29 mouse cellular contexts compared by ENCODE assay signal in the genomic region with DNA sequence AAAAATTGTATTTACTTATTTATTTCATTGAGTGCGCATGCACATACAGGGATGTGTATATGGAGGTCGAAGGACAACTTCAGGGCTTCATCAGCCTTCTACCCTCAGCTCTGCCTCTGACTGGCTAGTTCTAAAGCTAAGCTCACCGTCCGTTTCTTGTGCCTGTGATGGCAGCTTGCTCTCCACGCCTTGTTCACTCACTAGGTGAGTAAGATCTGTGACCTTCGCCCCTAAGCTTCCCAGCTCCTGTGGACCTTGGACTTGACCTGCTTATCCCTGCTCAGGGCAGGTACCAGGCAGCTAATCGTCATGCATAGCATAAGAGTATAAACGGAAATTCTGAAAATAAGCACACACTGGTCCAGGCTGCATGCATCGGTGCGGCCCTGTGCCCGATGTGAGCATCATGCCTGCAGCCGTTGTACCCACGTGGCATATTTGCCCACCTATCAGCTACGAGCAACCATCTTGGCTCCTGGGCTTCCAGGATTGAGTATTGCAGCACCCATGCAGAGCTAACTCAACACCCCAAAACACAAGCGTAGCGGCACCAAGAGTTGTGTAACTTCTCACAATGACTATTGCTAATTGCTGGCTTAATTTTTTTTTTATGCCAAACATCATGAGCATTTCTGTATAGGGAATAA. TPM values are rescaled to one million over a fixed set of nuclear protein-coding genes. Genes with fewer than 3 reads are reported as not detected.
A peak's percentile ranks its signal among the peaks of the same experiment; 100 is the strongest.
DNase-seq lines count a peak whose midpoint lies in the region; ATAC-seq and TF ChIP-seq lines count a peak whose summit lies in the region.
"Had no signal": no experiment of that assay in that cellular context is flagged by ENCODE, and none has a peak within 500 bp of the region (broad histone marks: within the 10 kb centered on the region; RNA-seq: fewer than 3 reads in every experiment).

No protein-coding gene starts in this region.

- peak; percentile 80 for DNase-seq in kidney, adult 11 months
- DNase-seq in liver, postnatal 0 days: peak; percentile 41
- DNase-seq in left cerebral cortex, adult 18-20 months (ENCODE audit: low spot score in 2 of 2): no peak
- DNase-seq in hindbrain, embryonic 11.5 days (ENCODE audit: low spot score): no peak
- DNase-seq in lung, postnatal 10 days: no peak
- DNase-seq: adrenal gland, postnatal 14 days; cerebellum, adult 8-10 months; cerebellum, postnatal 36 days; embryo, embryonic 11 days; gastrocnemius, postnatal 36 days; heart, postnatal 4 days; lung, adult 2 months; thymus, postnatal 25 days had no signal

- ATAC-seq in kidney, embryonic 15.5 days (replicated peaks; ENCODE audit: low FRiP score): no peak
- peak; percentile 89 for ATAC-seq in intestine, embryonic 15.5 days
- ATAC-seq in kidney, embryonic 16.5 days (ENCODE audit: low FRiP score, low TSS enrichment): peak; percentile 30; the same call in 1 of the 2 replicates
- peak; percentile 75 for ATAC-seq in liver, postnatal 0 days
- no peak for ATAC-seq in hindbrain, embryonic 11.5 days (ENCODE audit: low FRiP score)
- ATAC-seq: CD4-positive, CD25-positive, alpha-beta regulatory T cell, adult 4 months; midbrain, embryonic 13.5 days had no signal

- no peaks in the 10 kb centered on the region for H3K9me3 ChIP-seq in kidney, embryonic 15.5 days (replicated peaks)
- H3K9me3 ChIP-seq in intestine, embryonic 15.5 days: no peaks in the 10 kb centered on the region
- H3K9me3 ChIP-seq in kidney, embryonic 16.5 days (ENCODE audit: low read length): no peaks in the 10 kb centered on the region
- H3K9me3 ChIP-seq in liver, postnatal 0 days (ENCODE audit: low read length): no peaks in the 10 kb centered on the region
- H3K9me3 ChIP-seq in hindbrain, embryonic 11.5 days (ENCODE audit: control insufficient read depth, low read length): no peaks in the 10 kb centered on the region
- H3K9me3 ChIP-seq: embryonic facial prominence, embryonic 13.5 days; forebrain, embryonic 12.5 days; heart, embryonic 15.5 days; hindbrain, embryonic 15.5 days; limb, embryonic 13.5 days; megakaryocyte, embryonic 14.5 days; midbrain, embryonic 13.5 days had no signal

- H3K27me3 ChIP-seq in kidney, embryonic 15.5 days: no peaks in the 10 kb centered on the region
- no peaks in the 10 kb centered on the region for H3K27me3 ChIP-seq in intestine, embryonic 15.5 days (replicated peaks)
- no peaks in the 10 kb centered on the region for H3K27me3 ChIP-seq in kidney, embryonic 16.5 days (ENCODE audit: insufficient read depth, low read length)
- H3K27me3 ChIP-seq in liver, postnatal 0 days (ENCODE audit: insufficient read depth, low read length): no peaks in the 10 kb centered on the region
- no peaks in the 10 kb centered on the region for H3K27me3 ChIP-seq in hindbrain, embryonic 11.5 days (ENCODE audit: control insufficient read depth, insufficient read depth, low read length)
- H3K27me3 ChIP-seq: embryonic facial prominence, embryonic 13.5 days; forebrain, embryonic 12.5 days; heart, embryonic 15.5 days; hindbrain, embryonic 15.5 days; limb, embryonic 13.5 days; megakaryocyte, embryonic 14.5 days; midbrain, embryonic 13.5 days had no signal

- H3K27ac ChIP-seq in kidney, embryonic 15.5 days: no peak overlapping the region
- H3K27ac ChIP-seq in intestine, embryonic 15.5 days: 0 out of 2 replicates have a peak overlapping the region, but pooled peaks have one; percentile 32
- no peak overlapping the region for H3K27ac ChIP-seq in kidney, embryonic 16.5 days (ENCODE audit: low read length)
- peak overlapping the region; percentile 50 for H3K27ac ChIP-seq in liver, postnatal 0 days (ENCODE audit: low read depth)
- H3K27ac ChIP-seq in hindbrain, embryonic 11.5 days (ENCODE audit: low read depth, low read length): no peak overlapping the region
- H3K27ac ChIP-seq: forebrain, embryonic 12.5 days; heart, embryonic 15.5 days; hindbrain, embryonic 15.5 days; limb, embryonic 13.5 days; midbrain, embryonic 13.5 days had no signal

- TF ChIP-seq CTCF in liver, postnatal 0 days (IDR thresholded peaks at IDR 0.05; ENCODE audit: low read depth): no peak

- no peak overlapping the region for H3K4me2 ChIP-seq in kidney, embryonic 15.5 days
- no peak overlapping the region; the same call in 1 of the 2 replicates for H3K4me2 ChIP-seq in intestine, embryonic 15.5 days (replicated peaks)
- H3K4me2 ChIP-seq in kidney, embryonic 16.5 days (replicated peaks; ENCODE audit: low read depth, low read length): no peak overlapping the region
- no peak overlapping the region for H3K4me2 ChIP-seq in liver, postnatal 0 days (ENCODE audit: low read depth, low read length)
- no peak overlapping the region for H3K4me2 ChIP-seq in hindbrain, embryonic 11.5 days (replicated peaks; ENCODE audit: low read depth, low read length)
- H3K4me2 ChIP-seq: embryonic facial prominence, embryonic 13.5 days; forebrain, embryonic 12.5 days; heart, embryonic 15.5 days; hindbrain, embryonic 15.5 days; limb, embryonic 13.5 days; midbrain, embryonic 13.5 days had no signal

- no peak overlapping the region for H3K9ac ChIP-seq in kidney, embryonic 15.5 days
- 0 out of 2 replicates have a peak overlapping the region, but pooled peaks have one; percentile 17 for H3K9ac ChIP-seq in intestine, embryonic 15.5 days
- no peak overlapping the region for H3K9ac ChIP-seq in kidney, embryonic 16.5 days (replicated peaks; ENCODE audit: low read length)
- no peak overlapping the region for H3K9ac ChIP-seq in liver, postnatal 0 days (replicated peaks)
- no peak overlapping the region for H3K9ac ChIP-seq in hindbrain, embryonic 11.5 days (ENCODE audit: low read depth, low read length)
- H3K9ac ChIP-seq: embryonic facial prominence, embryonic 13.5 days; forebrain, embryonic 12.5 days; heart, embryonic 15.5 days; hindbrain, embryonic 15.5 days; limb, embryonic 13.5 days; midbrain, embryonic 13.5 days had no signal

- H3K4me1 ChIP-seq in kidney, embryonic 15.5 days: peaks cover 7% of the 10 kb centered on the region
- H3K4me1 ChIP-seq in intestine, embryonic 15.5 days (replicated peaks): peaks cover 5% of the 10 kb centered on the region
- H3K4me1 ChIP-seq in kidney, embryonic 16.5 days (ENCODE audit: insufficient read depth, low read length): 0 out of 2 replicates have a peak, but pooled peaks cover 3% of the 10 kb centered on the region
- H3K4me1 ChIP-seq in liver, postnatal 0 days (ENCODE audit: insufficient read depth): peaks cover 6% of the 10 kb centered on the region; the same call in 1 of the 2 replicates
- no peaks in the 10 kb centered on the region for H3K4me1 ChIP-seq in hindbrain, embryonic 11.5 days (replicated peaks; ENCODE audit: control insufficient read depth, insufficient read depth, low read length)
- H3K4me1 ChIP-seq: hindbrain, embryonic 15.5 days; limb, embryonic 13.5 days had no signal

- peaks cover 36% of the 10 kb centered on the region for H3K36me3 ChIP-seq in kidney, embryonic 15.5 days
- 0 out of 2 replicates have a peak, but pooled peaks cover 5% of the 10 kb centered on the region for H3K36me3 ChIP-seq in intestine, embryonic 15.5 days
- H3K36me3 ChIP-seq in kidney, embryonic 16.5 days (ENCODE audit: insufficient read depth, low read length): peaks cover 12% of the 10 kb centered on the region
- H3K36me3 ChIP-seq in liver, postnatal 0 days (replicated peaks; ENCODE audit: insufficient read depth, low read length): peaks cover 40% of the 10 kb centered on the region
- H3K36me3 ChIP-seq in hindbrain, embryonic 11.5 days (ENCODE audit: control insufficient read depth, insufficient read depth, low read length): no peaks in the 10 kb centered on the region
- H3K36me3 ChIP-seq: heart, embryonic 15.5 days had no signal

- 91% methylated on average over 16 of the region's 16 CpGs for WGBS in kidney, embryonic 15.5 days
- 77% methylated on average over 16 of the region's 16 CpGs for WGBS in intestine, embryonic 15.5 days
- WGBS in kidney, embryonic 16.5 days: 87% methylated on average over 16 of the region's 16 CpGs
- WGBS in liver, postnatal 0 days (ENCODE audit: insufficient replicate concordance): 71% methylated on average over 16 of the region's 16 CpGs
- 92% methylated on average over 16 of the region's 16 CpGs for WGBS in hindbrain, embryonic 11.5 days

- no peak for TF ChIP-seq EP300 in liver, postnatal 0 days (IDR thresholded peaks at IDR 0.05; ENCODE audit: low read depth)

- H3K4me3 ChIP-seq in kidney, embryonic 15.5 days (replicated peaks): no peak overlapping the region
- no peak overlapping the region for H3K4me3 ChIP-seq in intestine, embryonic 15.5 days (replicated peaks)
- H3K4me3 ChIP-seq in kidney, embryonic 16.5 days (ENCODE audit: low read length): no peak overlapping the region
- H3K4me3 ChIP-seq in liver, postnatal 0 days (ENCODE audit: low read depth, low read length): no peak overlapping the region
- no peak overlapping the region for H3K4me3 ChIP-seq in hindbrain, embryonic 11.5 days (ENCODE audit: low read depth, low read length)
- H3K4me3 ChIP-seq: embryonic facial prominence, embryonic 13.5 days; erythroblast, embryonic 14.5 days; forebrain, embryonic 12.5 days; heart, embryonic 15.5 days; hindbrain, embryonic 15.5 days; limb, embryonic 13.5 days; megakaryocyte, embryonic 14.5 days; midbrain, embryonic 13.5 days had no signal

RNA-seq across cellular contexts. Expression of gene Mapkapk5, which starts 20.5 kb away (rescaled TPM):
- polyA plus RNA-seq in kidney, embryonic 15.5 days (2015; fragmentation: Nextera tagmentation; extraction: Ambion mirVana): 42.8 and 48.0 TPM in 2 replicates
- polyA plus RNA-seq in intestine, embryonic 15.5 days (2015; fragmentation: Nextera tagmentation; extraction: Ambion mirVana): 45.5 and 50.7 TPM in 2 replicates
- polyA plus RNA-seq in kidney, embryonic 16.5 days (2015; fragmentation: Nextera tagmentation; extraction: Ambion mirVana): 50.6 and 51.2 TPM in 2 replicates
- 15.5 and 18.1 TPM in 2 replicates for polyA plus RNA-seq in liver, postnatal 0 days (2015; fragmentation: Nextera tagmentation; extraction: Ambion mirVana)
- 10 to 100 TPM; 64.6 to 71.1 TPM for total RNA-seq in left cerebral cortex, adult 18-20 months (2021)
- polyA plus RNA-seq in hindbrain, embryonic 11.5 days (2014; fragmentation: Nextera tagmentation; extraction: Ambion mirVana): 61.8 and 66.5 TPM in 2 replicates

RNA-seq across cellular contexts. Expression of gene Adam1a, which starts 20.9 kb away (rescaled TPM):
- 1.4 and 1.9 TPM in 2 replicates for polyA plus RNA-seq in kidney, embryonic 15.5 days (2015; fragmentation: Nextera tagmentation; extraction: Ambion mirVana)
- polyA plus RNA-seq in intestine, embryonic 15.5 days (2015; fragmentation: Nextera tagmentation; extraction: Ambion mirVana): 0.77 and 1.2 TPM in 2 replicates
- 1.2 and 1.5 TPM in 2 replicates for polyA plus RNA-seq in kidney, embryonic 16.5 days (2015; fragmentation: Nextera tagmentation; extraction: Ambion mirVana)
- polyA plus RNA-seq in liver, postnatal 0 days (2015; fragmentation: Nextera tagmentation; extraction: Ambion mirVana): 0.15 and 0.25 TPM in 2 replicates
- 10 to 100 TPM; 11.6 to 11.8 TPM for total RNA-seq in left cerebral cortex, adult 18-20 months (2021)
- polyA plus RNA-seq in hindbrain, embryonic 11.5 days (2014; fragmentation: Nextera tagmentation; extraction: Ambion mirVana): 2.1 and 3.8 TPM in 2 replicates

RNA-seq across cellular contexts. Expression of gene Gm42878, which starts 20.9 kb away (rescaled TPM):
- polyA plus RNA-seq in kidney, embryonic 15.5 days (2015; fragmentation: Nextera tagmentation; extraction: Ambion mirVana): not detected in 2 replicates
- polyA plus RNA-seq in intestine, embryonic 15.5 days (2015; fragmentation: Nextera tagmentation; extraction: Ambion mirVana): not detected in 2 replicates
- polyA plus RNA-seq in kidney, embryonic 16.5 days (2015; fragmentation: Nextera tagmentation; extraction: Ambion mirVana): 0.42 TPM in 1 of 2 replicates, not detected in the other
- polyA plus RNA-seq in liver, postnatal 0 days (2015; fragmentation: Nextera tagmentation; extraction: Ambion mirVana): not detected in 2 replicates
- total RNA-seq in left cerebral cortex, adult 18-20 months (2021): not detected
- polyA plus RNA-seq in hindbrain, embryonic 11.5 days (2014; fragmentation: Nextera tagmentation; extraction: Ambion mirVana): not detected in 2 replicates
- total RNA-seq: adrenal gland, postnatal 14 days; gastrocnemius, postnatal 36 days; heart, postnatal 4 days; layer of hippocampus, postnatal 25 days; left cerebral cortex, postnatal 10 days had no signal
- polyA plus RNA-seq: CD4-positive, CD25-positive, alpha-beta regulatory T cell, adult 4 months; embryonic facial prominence, embryonic 13.5 days; erythroblast, embryonic 14.5 days; forebrain, embryonic 12.5 days; heart, embryonic 15.5 days; hindbrain, embryonic 15.5 days; limb, embryonic 13.5 days; midbrain, embryonic 13.5 days; neural tube, embryonic 11.5 days; spleen, adult 2 months had no signal

RNA-seq across cellular contexts. Expression of gene Aldh2, which starts 27.5 kb away (rescaled TPM):
- polyA plus RNA-seq in kidney, embryonic 15.5 days (2015; fragmentation: Nextera tagmentation; extraction: Ambion mirVana): 197 and 222 TPM in 2 replicates
- 189 and 193 TPM in 2 replicates for polyA plus RNA-seq in intestine, embryonic 15.5 days (2015; fragmentation: Nextera tagmentation; extraction: Ambion mirVana)
- 234 and 274 TPM in 2 replicates for polyA plus RNA-seq in kidney, embryonic 16.5 days (2015; fragmentation: Nextera tagmentation; extraction: Ambion mirVana)
- 395 and 411 TPM in 2 replicates for polyA plus RNA-seq in liver, postnatal 0 days (2015; fragmentation: Nextera tagmentation; extraction: Ambion mirVana)
- 100 to 1,000 TPM; 128 to 130 TPM for total RNA-seq in left cerebral cortex, adult 18-20 months (2021)
- polyA plus RNA-seq in hindbrain, embryonic 11.5 days (2014; fragmentation: Nextera tagmentation; extraction: Ambion mirVana): 36.0 and 63.3 TPM in 2 replicates

RNA-seq across cellular contexts. Expression of gene Acad12, which starts 52.6 kb away (rescaled TPM):
- 2.8 and 3.0 TPM in 2 replicates for polyA plus RNA-seq in kidney, embryonic 15.5 days (2015; fragmentation: Nextera tagmentation; extraction: Ambion mirVana)
- polyA plus RNA-seq in intestine, embryonic 15.5 days (2015; fragmentation: Nextera tagmentation; extraction: Ambion mirVana): 2.9 and 3.1 TPM in 2 replicates
- 3.5 and 3.6 TPM in 2 replicates for polyA plus RNA-seq in kidney, embryonic 16.5 days (2015; fragmentation: Nextera tagmentation; extraction: Ambion mirVana)
- polyA plus RNA-seq in liver, postnatal 0 days (2015; fragmentation: Nextera tagmentation; extraction: Ambion mirVana): 1.6 and 2.1 TPM in 2 replicates
- total RNA-seq in left cerebral cortex, adult 18-20 months (2021): 1 to 10 TPM; 6.0 to 6.2 TPM
- polyA plus RNA-seq in hindbrain, embryonic 11.5 days (2014; fragmentation: Nextera tagmentation; extraction: Ambion mirVana): 1.8 and 2.8 TPM in 2 replicates

Comparison
In these comparisons a context has a peak if more than half of its experiments do, and no peak if none do; other contexts are left out.
1. ATAC-seq: peak in intestine, embryonic 15.5 days (single experiment), kidney, embryonic 16.5 days (single experiment) and liver, postnatal 0 days (single experiment); none in kidney, embryonic 15.5 days (single experiment) and hindbrain, embryonic 11.5 days (single experiment).
2. DNase-seq: peak in kidney, adult 11 months (single experiment) and liver, postnatal 0 days (single experiment); none in left cerebral cortex, adult 18-20 months (0 of 2), hindbrain, embryonic 11.5 days (single experiment) and lung, postnatal 10 days (single experiment).
3. H3K27ac ChIP-seq: peak in intestine, embryonic 15.5 days (single experiment) and liver, postnatal 0 days (single experiment); none in kidney, embryonic 15.5 days (single experiment), kidney, embryonic 16.5 days (single experiment) and hindbrain, embryonic 11.5 days (single experiment).